ENCODE assay signal across 9 mouse cellular contexts in the genomic region with DNA sequence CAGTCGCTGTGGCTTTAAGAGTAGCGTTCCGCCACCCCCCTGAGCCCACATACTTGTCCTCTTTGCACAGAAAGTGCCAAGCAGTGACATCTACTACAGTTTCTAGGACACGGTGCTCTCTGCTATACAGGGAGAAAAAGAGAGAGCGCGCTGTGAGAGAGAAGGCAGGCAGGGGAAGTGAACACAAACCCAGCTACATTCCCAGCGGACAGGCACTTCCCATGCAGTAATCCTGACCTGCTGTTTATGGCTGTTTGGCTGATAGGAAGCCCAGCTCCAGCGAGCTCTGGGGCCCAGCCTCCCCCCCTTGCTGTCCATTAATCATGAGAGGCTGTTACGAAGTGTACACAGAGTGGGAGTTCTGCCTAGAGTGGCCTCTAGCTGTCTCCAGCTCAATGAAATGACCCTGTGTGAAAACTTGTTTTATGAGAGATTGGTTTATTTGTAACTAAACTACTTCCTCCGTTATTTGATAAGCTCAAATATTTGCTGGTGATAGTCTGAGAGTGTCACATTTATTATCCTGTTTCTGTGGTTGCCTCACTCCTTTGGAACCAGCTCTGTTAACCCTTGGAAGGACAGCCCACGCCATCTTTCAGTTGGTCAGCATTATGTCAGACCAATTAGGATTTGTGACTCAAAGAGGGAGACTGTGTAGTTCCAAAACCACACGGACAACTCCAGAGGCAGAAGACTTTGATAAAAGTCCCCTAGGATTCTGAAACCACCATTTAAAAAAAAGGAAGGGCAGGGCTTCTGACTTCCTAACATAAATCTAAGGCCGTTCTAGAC.
DNase-seq lines count a peak whose midpoint lies in the region; ATAC-seq and TF ChIP-seq lines count a peak whose summit lies in the region.
"Had no signal": no experiment of that assay in that cellular context is flagged by ENCODE, and none has a peak within 500 bp of the region (broad histone marks: within the 10 kb centered on the region; RNA-seq: fewer than 3 reads in every experiment).

No protein-coding gene starts in this region.

- H3K9me3 ChIP-seq in embryonic facial prominence, embryonic 14.5 days (ENCODE audit: control insufficient read depth, low read length), result no peaks in the 10 kb centered on the region
- no peaks in the 10 kb centered on the region for H3K9me3 ChIP-seq in heart, embryonic 10.5 days
- no peaks in the 10 kb centered on the region for H3K9me3 ChIP-seq in kidney, embryonic 15.5 days (replicated peaks)
- H3K9me3 ChIP-seq in midbrain, postnatal 0 days (ENCODE audit: low read length), result no peaks in the 10 kb centered on the region
- no peaks in the 10 kb centered on the region for H3K9me3 ChIP-seq in stomach, embryonic 15.5 days

- peak overlapping the region; percentile 62 for H3K9ac ChIP-seq in embryonic facial prominence, embryonic 14.5 days (ENCODE audit: low read depth, low read length)
- H3K9ac ChIP-seq in kidney, embryonic 15.5 days, result peak overlapping the region; percentile 19
- H3K9ac ChIP-seq in midbrain, postnatal 0 days (replicated peaks; ENCODE audit: low read length, poor library complexity, severe bottlenecking), result peak overlapping the region; percentile 9; the same call in 1 of the 2 replicates
- H3K9ac ChIP-seq in stomach, embryonic 15.5 days, result 0 out of 2 replicates have a peak overlapping the region, but pooled peaks have one; percentile 19

- no peaks in the 10 kb centered on the region for H3K27me3 ChIP-seq in embryonic facial prominence, embryonic 14.5 days (replicated peaks; ENCODE audit: control insufficient read depth, insufficient read depth, low read length)
- no peaks in the 10 kb centered on the region for H3K27me3 ChIP-seq in heart, embryonic 10.5 days (ENCODE audit: insufficient read depth, poor library complexity, severe bottlenecking)
- H3K27me3 ChIP-seq in kidney, embryonic 15.5 days, result no peaks in the 10 kb centered on the region
- H3K27me3 ChIP-seq in midbrain, postnatal 0 days (ENCODE audit: insufficient read depth, low read length), result no peaks in the 10 kb centered on the region
- no peaks in the 10 kb centered on the region for H3K27me3 ChIP-seq in stomach, embryonic 15.5 days (replicated peaks)
- H3K27me3 ChIP-seq: CH12.LX had no signal

- H3K4me1 ChIP-seq in embryonic facial prominence, embryonic 14.5 days (ENCODE audit: control insufficient read depth, insufficient read depth, low read length), result peaks cover 36% of the 10 kb centered on the region
- peaks cover 29% of the 10 kb centered on the region for H3K4me1 ChIP-seq in heart, embryonic 10.5 days
- peaks cover 44% of the 10 kb centered on the region for H3K4me1 ChIP-seq in kidney, embryonic 15.5 days
- H3K4me1 ChIP-seq in midbrain, postnatal 0 days (ENCODE audit: insufficient read depth, low read length), result 0 out of 2 replicates have a peak, but pooled peaks cover 5% of the 10 kb centered on the region
- peaks cover 16% of the 10 kb centered on the region for H3K4me1 ChIP-seq in stomach, embryonic 15.5 days

- TF ChIP-seq CTCF in midbrain, postnatal 0 days (IDR thresholded peaks at IDR 0.05), result peak; percentile 55

- peak overlapping the region; percentile 70 for H3K4me2 ChIP-seq in embryonic facial prominence, embryonic 14.5 days (ENCODE audit: low read depth, low read length)
- peak overlapping the region; percentile 57 for H3K4me2 ChIP-seq in kidney, embryonic 15.5 days
- peak overlapping the region; percentile 44 for H3K4me2 ChIP-seq in midbrain, postnatal 0 days (ENCODE audit: low read depth, low read length, poor library complexity, severe bottlenecking)
- H3K4me2 ChIP-seq in stomach, embryonic 15.5 days, result peak overlapping the region; percentile 71

- peak; percentile 92 for ATAC-seq in embryonic facial prominence, embryonic 14.5 days (ENCODE audit: low read depth)
- peak; percentile 99 for ATAC-seq in kidney, embryonic 15.5 days (replicated peaks; ENCODE audit: low FRiP score)
- ATAC-seq in midbrain, postnatal 0 days (ENCODE audit: low FRiP score), result peak; percentile 91
- ATAC-seq in stomach, embryonic 15.5 days (ENCODE audit: insufficient read depth, low FRiP score, low read depth), result peak; percentile 98

- H3K27ac ChIP-seq in embryonic facial prominence, embryonic 14.5 days (replicated peaks; ENCODE audit: low read depth, low read length), result peak overlapping the region; percentile 86
- peak overlapping the region; percentile 88 for H3K27ac ChIP-seq in heart, embryonic 10.5 days
- peak overlapping the region; percentile 92 for H3K27ac ChIP-seq in kidney, embryonic 15.5 days
- peak overlapping the region; percentile 68 for H3K27ac ChIP-seq in midbrain, postnatal 0 days (ENCODE audit: low read depth, low read length)
- H3K27ac ChIP-seq in stomach, embryonic 15.5 days, result peak overlapping the region; percentile 96

- H3K36me3 ChIP-seq in embryonic facial prominence, embryonic 14.5 days (ENCODE audit: control insufficient read depth, insufficient read depth, low read length), result no peaks in the 10 kb centered on the region
- H3K36me3 ChIP-seq in heart, embryonic 10.5 days, result no peaks in the 10 kb centered on the region
- no peaks in the 10 kb centered on the region for H3K36me3 ChIP-seq in kidney, embryonic 15.5 days
- no peaks in the 10 kb centered on the region for H3K36me3 ChIP-seq in midbrain, postnatal 0 days (ENCODE audit: insufficient read depth, low read length)
- H3K36me3 ChIP-seq in stomach, embryonic 15.5 days, result no peaks in the 10 kb centered on the region

- under 1% methylated on average over 13 of the region's 13 CpGs for WGBS in embryonic facial prominence, embryonic 14.5 days
- 2% methylated on average over 13 of the region's 13 CpGs for WGBS in heart, embryonic 10.5 days
- WGBS in kidney, embryonic 15.5 days, result under 1% methylated on average over 13 of the region's 13 CpGs
- WGBS in midbrain, postnatal 0 days, result 2% methylated on average over 13 of the region's 13 CpGs
- under 1% methylated on average over 13 of the region's 13 CpGs for WGBS in stomach, embryonic 15.5 days

- peak overlapping the region; percentile 40 for H3K4me3 ChIP-seq in embryonic facial prominence, embryonic 14.5 days (ENCODE audit: low read depth, low read length)
- peak overlapping the region; percentile 53 for H3K4me3 ChIP-seq in heart, embryonic 10.5 days
- H3K4me3 ChIP-seq in kidney, embryonic 15.5 days (replicated peaks), result peak overlapping the region; percentile 35
- H3K4me3 ChIP-seq in midbrain, postnatal 0 days (ENCODE audit: low read depth, low read length), result peak overlapping the region; percentile 28
- H3K4me3 ChIP-seq in stomach, embryonic 15.5 days (replicated peaks), result peak overlapping the region; percentile 41

- peak; percentile 4 to 9 for DNase-seq in spleen, adult 18-20 months
- DNase-seq in spleen, postnatal 14 days (ENCODE audit: low spot score in 2 of 2), result no peak
- peak; percentile 92 for DNase-seq in embryonic facial prominence, embryonic 14.5 days (ENCODE audit: low spot score)
- DNase-seq in heart, embryonic 10.5 days (ENCODE audit: low spot score), result peak; percentile 95
- DNase-seq in liver, result peak; percentile 70
- DNase-seq in midbrain, postnatal 0 days (ENCODE audit: low spot score), result peak; percentile 95

Comparison
In these comparisons a context has a peak if more than half of its experiments do, and no peak if none do; other contexts are left out.
1. DNase-seq: peak in spleen, adult 18-20 months (2 of 2), embryonic facial prominence, embryonic 14.5 days (single experiment), heart, embryonic 10.5 days (single experiment), liver (single experiment) and midbrain, postnatal 0 days (single experiment); none in spleen, postnatal 14 days (0 of 2).
2. H3K9ac ChIP-seq: peak in every context shown above with its lines; median percentile 62 in embryonic facial prominence, embryonic 14.5 days; 19 in kidney, embryonic 15.5 days; 19 in stomach, embryonic 15.5 days; 9 in midbrain, postnatal 0 days.
3. Peak in every context shown above with its lines, with median percentiles within 50 percentile points of each other: ATAC-seq, H3K27ac ChIP-seq, H3K4me2 ChIP-seq and H3K4me3 ChIP-seq.